Mouse (Mus musculus): ENCODE measurements at regions not wholly inside any gene's neighbourhood (a gene's known extent, or its start where the extent isn't known, plus 50 kb on each side); places are given as distances from the start of the nearest gene placed in this dataset.

DNA sequence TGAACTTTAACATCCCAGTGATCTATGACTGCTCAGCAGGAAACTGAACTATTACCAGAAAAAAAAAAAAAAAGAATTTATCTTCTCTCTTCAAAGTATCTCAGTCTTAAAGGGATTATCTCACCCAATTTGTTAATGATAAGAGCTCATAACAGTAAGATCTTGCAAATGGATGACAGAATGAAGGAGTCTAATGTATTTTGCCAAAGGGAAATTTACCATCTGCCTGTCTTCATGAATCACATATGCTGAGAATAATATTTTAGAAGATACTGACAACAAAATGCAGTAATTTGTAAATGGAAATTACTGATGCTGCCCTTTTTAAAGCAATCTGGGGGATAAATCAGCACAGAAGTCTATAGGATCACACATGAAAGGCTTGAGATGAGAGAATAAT, 103.9 kb upstream of the Sp4 start:
- TF ChIP-seq CTCF (IDR thresholded peaks at IDR 0.05; ENCODE audit: extremely low read depth, insufficient read length, insufficient replicate concordance, low read depth, low read length) (no peak), POLR2A (IDR thresholded peaks at IDR 0.05; ENCODE audit: low read depth, low read length) (no peak)
